Mouse (Mus musculus): ENCODE measurements around the gene Krt7. TPM values are rescaled to one million over a fixed set of nuclear protein-coding genes. Genes with fewer than 3 reads are reported as not detected.

Gene Krt7
- total and polyA plus RNA-seq, 3 experiments, result 0.55 to 2.5 (median 0.81) TPM

DNA sequence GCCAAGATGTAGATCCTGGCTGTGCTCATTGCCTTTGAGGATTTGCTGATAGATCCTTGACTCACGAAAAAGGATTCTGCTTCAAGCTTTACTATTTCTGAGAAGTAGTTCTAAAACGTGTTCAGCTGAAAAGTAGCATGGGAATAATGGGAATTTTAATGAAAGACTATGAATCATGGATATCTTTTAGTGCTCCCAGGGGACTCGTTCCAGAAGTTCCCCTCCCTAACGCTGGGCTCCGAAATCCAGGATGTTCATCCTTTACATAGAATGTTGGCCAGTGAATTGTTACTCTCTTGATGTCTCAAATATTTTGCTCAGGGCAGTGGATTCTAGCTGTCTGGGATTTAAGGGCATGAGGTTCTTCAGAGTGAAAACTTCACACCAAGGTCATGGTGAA, 18.6 kb upstream of the Krt7 start:
- Histone ChIP-seq H3K79me2 (replicated peaks; ENCODE audit: control insufficient read depth, extremely low read depth, insufficient read depth, poor library complexity, severe bottlenecking) (no peaks in the 10 kb centered on the region), H3K4me2 (ENCODE audit: insufficient read depth, low read depth, poor library complexity, severe bottlenecking) (no peak overlapping the region), H3K36me3 (replicated peaks in 1 of 2; ENCODE audit: control insufficient read depth in 1 of 2, insufficient read depth in 1 of 2, low read length in 1 of 2) (no peaks in the 10 kb centered on the region), H3K27ac (ENCODE audit: insufficient read depth, low read depth) (no peak overlapping the region), H3K27me3 (replicated peaks) (peaks cover 74% of the 10 kb centered on the region), H3K4me1 (ENCODE audit: control insufficient read depth in 1 of 2, insufficient read depth in 2 of 2) (peaks cover 0 to 12% of the 10 kb centered on the region in 2 experiments; a peak in 2 of 4 replicates), H3K9ac (ENCODE audit: insufficient read depth, low read depth) (no peak overlapping the region), H3K9me3 (replicated peaks; ENCODE audit: low read length) (no peaks in the 10 kb centered on the region), H3K4me3 (replicated peaks in 1 of 3; ENCODE audit: low read depth in 2 of 3, low read length in 2 of 3, poor library complexity in 1 of 3) (no peak overlapping the region)
- no peak for TF ChIP-seq RCOR1 (conservative IDR thresholded peaks at IDR 0.05; ENCODE audit: low read depth, low read length)
- DNase-seq (ENCODE audit: extremely low read depth), result no peak
- dilution Hi-C loops (cut with MboI; ENCODE audit: extremely low pct_ligation_motif_present, extremely low pct_unique_long_range_greater_than_20kb, low sequenced_read_pairs) (no loop called here), in situ Hi-C loops (cut with MboI; ENCODE audit: low pct_ligation_motif_present, low pct_unique_long_range_greater_than_20kb, low sequenced_read_pairs) (no loop called here)

DNA sequence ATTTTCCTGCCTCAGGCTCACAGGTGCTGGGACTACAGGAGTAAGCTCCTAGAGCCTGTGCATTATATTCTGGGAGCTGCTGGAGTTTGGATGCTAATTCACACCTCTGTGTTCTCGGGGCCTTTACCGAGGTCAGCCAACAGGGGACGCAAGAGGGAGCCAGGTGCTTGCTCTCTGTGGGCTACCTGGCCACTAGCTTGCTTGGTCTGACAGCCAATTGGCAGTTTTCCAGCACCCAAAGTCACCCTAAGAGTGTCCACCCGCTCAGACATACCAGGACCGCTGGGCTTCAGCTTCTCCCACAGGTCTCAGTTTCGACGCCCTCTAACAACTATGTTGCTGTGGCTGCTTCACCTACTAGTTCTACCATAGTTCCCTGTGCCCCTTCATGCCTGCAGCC, 15.9 kb upstream of the Krt7 start:
- in situ Hi-C loops (cut with MboI; ENCODE audit: low pct_ligation_motif_present, low pct_unique_long_range_greater_than_20kb, low sequenced_read_pairs), result no loop called here
- H3K9ac ChIP-seq (ENCODE audit: insufficient read depth, low read depth), result no peak overlapping the region
- H3K4me3 ChIP-seq (replicated peaks in 1 of 3; ENCODE audit: low read depth in 2 of 3, low read length in 2 of 3, poor library complexity in 1 of 3), result no peak overlapping the region
- no peak for DNase-seq (ENCODE audit: extremely low read depth)
- no peaks in the 10 kb centered on the region for H3K79me2 ChIP-seq (replicated peaks; ENCODE audit: control insufficient read depth, extremely low read depth, insufficient read depth, poor library complexity, severe bottlenecking)
- no peak overlapping the region for H3K4me2 ChIP-seq (ENCODE audit: insufficient read depth, low read depth, poor library complexity, severe bottlenecking)
- H3K27me3 ChIP-seq (replicated peaks), result peaks cover 78% of the 10 kb centered on the region
- H3K27ac ChIP-seq (ENCODE audit: insufficient read depth, low read depth), result no peak overlapping the region
- H3K36me3 ChIP-seq (replicated peaks in 1 of 2; ENCODE audit: control insufficient read depth in 1 of 2, insufficient read depth in 1 of 2, low read length in 1 of 2), result no peaks in the 10 kb centered on the region
- TF ChIP-seq MAX (IDR thresholded peaks at IDR 0.05; ENCODE audit: low read length) (no peak), SIN3A (IDR thresholded peaks at IDR 0.05; ENCODE audit: low read length) (no peak), TBP (conservative IDR thresholded peaks at IDR 0.05; ENCODE audit: low read depth, low read length) (no peak), SMC3 (IDR thresholded peaks at IDR 0.05; ENCODE audit: low read depth, low read length) (peak; percentile 47), MXI1 (IDR thresholded peaks at IDR 0.05; ENCODE audit: low read depth, low read length) (no peak), ZKSCAN1 (IDR thresholded peaks at IDR 0.05; ENCODE audit: borderline replicate concordance, low read depth, low read length) (no peak), RAD21 (IDR thresholded peaks at IDR 0.05; ENCODE audit: low read depth, low read length) (peak; percentile 5), GABPA (IDR thresholded peaks at IDR 0.05; ENCODE audit: insufficient replicate concordance, low read depth, low read length) (no peak), CTCF (conservative IDR thresholded peaks at IDR 0.05 in 1 of 2, IDR thresholded peaks at IDR 0.05 in 1 of 2; ENCODE audit: low read depth in 2 of 2, low read length in 2 of 2) (peak; percentile 21 to 52; a peak in 2 of 4 replicates)
- H3K9me3 ChIP-seq (replicated peaks; ENCODE audit: low read length), result no peaks in the 10 kb centered on the region
- H3K4me1 ChIP-seq (ENCODE audit: control insufficient read depth in 1 of 2, insufficient read depth in 2 of 2), result no peaks in the 10 kb centered on the region; a peak in 1 of 4 replicates
- dilution Hi-C loops (cut with MboI; ENCODE audit: extremely low pct_ligation_motif_present, extremely low pct_unique_long_range_greater_than_20kb, low sequenced_read_pairs), result no loop called here

GRCm38 (mm10) chr15:101396466-101396865, 14.4 kb upstream of the Krt7 start:
- in situ Hi-C loops (cut with MboI; ENCODE audit: low pct_ligation_motif_present, low pct_unique_long_range_greater_than_20kb, low sequenced_read_pairs), result no loop called here

More at GRCm38 (mm10) chr15:101396466-101396865, 14.4 kb upstream of the Krt7 start:
- H3K4me1 ChIP-seq (ENCODE audit: control insufficient read depth in 1 of 2, insufficient read depth in 2 of 2), result no peaks in the 10 kb centered on the region
- H3K79me2 ChIP-seq (replicated peaks; ENCODE audit: control insufficient read depth, extremely low read depth, insufficient read depth, poor library complexity, severe bottlenecking), result no peaks in the 10 kb centered on the region
- peaks cover 84% of the 10 kb centered on the region for H3K27me3 ChIP-seq (replicated peaks)
- no peak for DNase-seq (ENCODE audit: extremely low read depth)
- TF ChIP-seq ELF1 (IDR thresholded peaks at IDR 0.05; ENCODE audit: low read depth, low read length) (no peak), USF2 (conservative IDR thresholded peaks at IDR 0.05; ENCODE audit: low read depth, low read length) (no peak), E2F4 (IDR thresholded peaks at IDR 0.05; ENCODE audit: insufficient replicate concordance, low read depth, low read length) (no peak), MEF2A (IDR thresholded peaks at IDR 0.05; ENCODE audit: borderline replicate concordance, low read depth, low read length) (no peak), MXI1 (IDR thresholded peaks at IDR 0.05; ENCODE audit: low read depth, low read length) (no peak), UBTF (IDR thresholded peaks at IDR 0.05; ENCODE audit: low read depth, low read length) (no peak), JUND (conservative IDR thresholded peaks at IDR 0.05; ENCODE audit: low read depth, low read length) (no peak), MAX (IDR thresholded peaks at IDR 0.05; ENCODE audit: low read length) (no peak), MYC (IDR thresholded peaks at IDR 0.05; ENCODE audit: low read depth, low read length) (no peak), NELFE (IDR thresholded peaks at IDR 0.05; ENCODE audit: low read depth, low read length) (no peak), BHLHE40 (IDR thresholded peaks at IDR 0.05; ENCODE audit: low read depth, low read length) (no peak), SIN3A (IDR thresholded peaks at IDR 0.05; ENCODE audit: low read length) (no peak), TBP (conservative IDR thresholded peaks at IDR 0.05; ENCODE audit: low read depth, low read length) (no peak), GABPA (IDR thresholded peaks at IDR 0.05; ENCODE audit: insufficient replicate concordance, low read depth, low read length) (no peak)
- no peaks in the 10 kb centered on the region for H3K9me3 ChIP-seq (replicated peaks; ENCODE audit: low read length)
- no peak overlapping the region for H3K4me3 ChIP-seq (replicated peaks in 1 of 3; ENCODE audit: low read depth in 2 of 3, low read length in 2 of 3, poor library complexity in 1 of 3)
- H3K36me3 ChIP-seq (replicated peaks in 1 of 2; ENCODE audit: control insufficient read depth in 1 of 2, insufficient read depth in 1 of 2, low read length in 1 of 2), result no peaks in the 10 kb centered on the region
- no peak overlapping the region for H3K27ac ChIP-seq (ENCODE audit: insufficient read depth, low read depth)
- dilution Hi-C loops (cut with MboI; ENCODE audit: extremely low pct_ligation_motif_present, extremely low pct_unique_long_range_greater_than_20kb, low sequenced_read_pairs), result no loop called here
- no peak overlapping the region for H3K9ac ChIP-seq (ENCODE audit: insufficient read depth, low read depth)
- H3K4me2 ChIP-seq (ENCODE audit: insufficient read depth, low read depth, poor library complexity, severe bottlenecking), result no peak overlapping the region
